Mouse (Mus musculus) kidney, adult 18-20 months (tissue): Measurements from ENCODE around the gene Tnfsf15.

Experiments used
- DNase-seq: peaks from one replicate; pipeline ENCODE4 v3.0.0; 2021

The Tnfsf15 gene

DNA sequence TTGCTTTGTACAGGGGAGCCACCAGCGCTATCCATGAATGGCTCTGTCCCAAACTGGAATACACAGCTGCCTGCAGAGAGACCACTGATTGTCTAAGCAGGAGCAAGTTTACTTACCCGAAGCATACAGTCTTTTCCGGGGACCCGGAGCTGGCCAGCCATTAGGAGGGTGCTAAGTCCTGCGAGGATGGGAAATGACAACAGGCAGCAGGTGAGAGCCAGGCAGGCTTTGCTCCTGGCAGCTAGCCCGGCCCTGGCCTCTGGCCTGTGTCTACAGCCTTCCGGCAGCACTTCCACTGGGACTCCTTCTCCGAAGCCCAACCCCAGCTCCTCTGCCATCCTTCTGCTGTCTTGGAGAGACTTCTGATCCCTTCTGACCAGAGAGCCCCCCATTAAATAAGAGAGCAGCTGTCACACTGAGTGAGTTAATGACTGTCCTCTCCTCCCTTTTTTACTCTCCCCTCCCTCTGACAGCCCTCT lies at the start of gene Tnfsf15:
Gene Tnfsf15, minus strand, starts transcription at position 421 of the 479 bp plus-strand sequence.
- DNase-seq = peak; percentile 90

DNA sequence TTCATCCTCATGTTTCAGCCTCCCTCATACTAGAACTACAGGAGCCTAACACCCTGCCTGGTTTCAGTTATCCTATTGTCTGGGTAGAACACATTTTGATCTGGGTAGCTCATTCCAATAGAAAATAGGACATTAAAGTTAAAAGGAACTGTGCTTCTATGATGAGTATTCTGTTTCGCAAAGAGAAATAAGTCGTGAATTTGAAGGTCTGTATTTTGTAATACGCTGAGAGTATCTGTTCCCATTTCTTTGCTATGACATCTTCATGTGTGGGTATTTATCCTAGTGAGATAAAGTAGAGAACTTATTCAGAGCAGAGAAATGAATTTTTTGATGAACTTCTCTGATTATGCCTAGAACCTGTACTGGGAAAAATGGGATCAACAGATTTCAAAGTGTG lies 47.4 kb upstream of the Tnfsf15 start:
- DNase-seq = no peak

DNA sequence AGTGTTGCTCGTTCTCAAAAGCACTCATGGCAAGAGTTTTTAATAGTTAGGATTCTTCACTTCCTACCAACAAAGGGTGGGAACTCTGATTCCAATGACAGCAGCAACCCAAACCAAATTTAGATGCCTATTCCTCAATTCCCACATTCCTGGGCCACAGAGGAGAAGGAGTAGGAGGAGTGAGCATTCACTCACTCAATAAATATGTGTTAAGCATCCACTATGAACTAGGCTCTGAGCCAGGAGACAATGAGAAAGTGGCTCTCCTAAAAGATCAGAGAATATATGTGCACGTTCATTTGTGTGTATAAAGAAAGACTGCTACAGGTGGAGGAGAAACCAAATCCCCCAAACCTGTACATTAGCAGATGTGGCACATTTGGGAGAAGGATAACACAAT lies 40.6 kb upstream of the Tnfsf15 start:
- DNase-seq = no peak

DNA sequence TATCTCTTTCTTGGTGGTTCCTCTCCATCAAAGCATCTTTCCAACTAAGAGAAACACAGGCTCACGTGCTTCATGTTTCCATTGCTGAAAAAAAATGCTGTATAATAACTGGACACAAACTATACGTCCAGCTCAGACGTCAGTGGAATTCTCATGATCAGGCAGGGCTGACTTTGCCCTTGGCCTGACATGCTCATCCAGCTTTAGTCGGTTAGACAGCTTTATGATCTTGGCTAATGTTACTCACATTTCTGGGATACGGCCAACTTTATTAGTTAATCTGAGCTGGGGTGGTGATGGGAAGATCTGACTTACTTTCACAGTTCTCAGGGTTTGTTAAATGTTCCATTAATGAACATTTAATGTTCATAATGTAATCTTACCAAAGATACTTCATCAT lies 38.9 kb upstream of the Tnfsf15 start:
- DNase-seq = no peak

DNA sequence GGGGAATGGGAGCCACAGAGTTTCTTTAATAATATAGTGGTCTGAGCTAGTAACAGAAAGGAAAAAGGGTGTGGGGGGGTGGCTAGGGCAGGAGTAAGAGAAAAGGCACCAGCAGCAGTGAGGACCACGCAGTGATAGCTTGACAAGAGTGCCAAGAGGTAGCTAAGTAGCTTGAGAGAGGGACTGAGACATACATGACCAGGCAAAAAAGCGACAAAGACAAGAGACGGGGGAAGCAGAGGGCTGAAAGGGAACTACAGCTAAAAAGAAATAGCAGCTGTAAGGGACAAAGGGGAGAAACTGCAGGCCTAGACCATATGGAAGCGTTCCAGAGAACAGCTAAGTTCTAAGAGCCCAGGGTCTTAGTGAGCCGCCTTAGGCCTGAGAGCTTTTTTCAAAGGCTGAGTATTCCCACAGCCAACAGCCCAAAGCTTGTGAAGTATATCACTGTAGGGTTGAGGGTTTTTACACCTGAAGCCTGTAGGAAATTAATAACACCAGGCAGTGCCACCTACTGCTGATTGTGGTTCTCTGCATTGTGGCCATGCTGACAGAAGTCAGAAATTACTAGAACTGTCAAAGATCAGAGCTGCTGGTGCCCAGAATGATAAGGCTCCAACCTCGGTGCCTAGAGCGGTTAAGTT lies 38.2 kb upstream of the Tnfsf15 start:
- peak; percentile 7 for DNase-seq

DNA sequence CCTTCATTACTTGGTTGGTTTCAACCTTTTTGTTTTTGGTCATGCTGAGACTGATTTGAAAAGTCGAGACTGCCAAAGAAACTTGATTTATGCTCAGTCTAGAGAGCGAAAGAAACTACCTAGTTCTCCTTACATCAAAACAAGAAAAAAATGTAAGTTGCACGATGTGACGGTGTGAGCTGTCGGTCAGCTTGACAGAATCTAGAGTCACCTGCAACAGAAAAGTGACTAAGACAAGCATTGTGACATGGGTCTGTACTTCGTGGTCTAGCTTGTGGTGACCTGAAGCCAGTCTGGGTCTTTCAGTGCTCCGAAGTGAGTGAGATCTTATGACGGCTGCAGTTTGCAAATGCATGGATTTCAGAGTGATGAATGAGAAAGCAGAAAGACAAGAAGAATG lies 32.3 kb upstream of the Tnfsf15 start:
- DNase-seq = no peak

DNA sequence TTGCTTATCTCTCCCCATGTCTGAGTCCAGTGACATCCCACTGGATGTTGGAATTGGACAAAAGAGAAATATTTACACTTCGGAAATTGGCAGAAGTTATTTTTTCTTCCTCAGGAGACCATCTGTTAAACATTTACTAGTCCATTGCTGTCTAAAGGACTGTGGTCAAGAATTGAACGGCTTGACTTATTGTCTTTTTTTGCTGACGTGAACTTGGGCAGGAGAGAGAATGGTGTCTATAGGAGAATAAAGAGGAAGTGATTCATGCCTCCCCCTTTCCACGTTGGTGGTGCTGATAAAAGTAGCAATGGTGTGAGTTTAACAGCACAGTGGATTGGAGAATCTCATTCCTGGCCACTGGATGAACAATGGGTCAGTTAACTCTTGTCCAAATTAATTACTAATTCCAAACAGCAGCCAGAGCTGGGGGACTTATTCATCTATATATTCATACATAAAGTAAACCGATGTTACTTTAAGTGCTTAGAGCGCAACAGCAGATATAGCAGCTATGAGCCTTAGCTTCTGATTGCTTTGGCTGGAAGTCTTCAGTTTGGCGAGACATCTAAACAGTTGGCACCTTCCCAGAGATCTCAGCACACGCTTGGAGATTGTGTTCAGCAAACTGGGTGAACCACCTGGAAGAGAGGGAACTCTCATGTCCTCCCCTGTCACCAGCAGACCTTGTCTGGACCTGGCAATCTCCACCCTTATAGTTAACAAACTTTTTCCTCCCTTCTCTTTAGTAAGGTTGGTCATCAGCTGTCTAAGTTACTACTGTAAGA lies 28.6 kb upstream of the Tnfsf15 start:
- DNase-seq = no peak

DNA sequence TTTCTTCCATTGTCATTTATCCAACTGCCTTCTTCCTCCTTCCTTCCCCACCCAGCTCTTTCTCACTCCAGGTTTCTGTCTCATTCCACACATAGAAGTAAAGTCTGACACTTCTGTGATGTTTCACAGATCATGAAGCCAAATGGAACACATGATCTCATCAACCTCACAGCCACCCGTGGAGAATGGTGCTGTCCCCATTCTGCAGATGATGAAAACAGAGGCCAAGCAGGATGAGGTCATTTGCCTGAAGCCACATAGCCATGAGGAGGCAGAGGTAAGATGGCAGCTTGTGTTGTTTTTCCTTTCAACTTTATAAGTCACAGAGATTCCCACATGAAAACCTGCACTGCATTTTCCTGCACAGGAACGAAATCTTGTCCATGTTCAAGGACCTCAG lies 27.6 kb upstream of the Tnfsf15 start:
- no peak for DNase-seq

DNA sequence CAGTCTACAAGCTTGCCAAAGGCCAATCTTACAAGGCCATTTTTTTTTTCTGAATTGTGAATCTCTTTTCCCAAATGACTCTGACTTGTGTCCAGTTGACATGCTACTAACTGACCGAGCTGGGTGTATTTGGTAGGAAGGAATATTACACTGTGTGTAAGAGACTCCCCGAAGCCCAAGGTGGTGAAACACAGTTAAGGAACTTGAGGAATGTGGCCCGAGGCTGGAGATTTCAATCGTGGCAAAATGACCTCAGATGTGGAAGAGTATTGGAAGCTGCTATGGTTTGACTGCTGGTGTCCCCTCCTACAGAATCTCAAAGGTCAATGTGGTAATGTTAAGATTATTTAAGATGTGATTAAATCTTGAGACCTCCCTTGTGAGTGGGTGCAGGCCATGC lies 26.4 kb upstream of the Tnfsf15 start:
- no peak for DNase-seq

DNA sequence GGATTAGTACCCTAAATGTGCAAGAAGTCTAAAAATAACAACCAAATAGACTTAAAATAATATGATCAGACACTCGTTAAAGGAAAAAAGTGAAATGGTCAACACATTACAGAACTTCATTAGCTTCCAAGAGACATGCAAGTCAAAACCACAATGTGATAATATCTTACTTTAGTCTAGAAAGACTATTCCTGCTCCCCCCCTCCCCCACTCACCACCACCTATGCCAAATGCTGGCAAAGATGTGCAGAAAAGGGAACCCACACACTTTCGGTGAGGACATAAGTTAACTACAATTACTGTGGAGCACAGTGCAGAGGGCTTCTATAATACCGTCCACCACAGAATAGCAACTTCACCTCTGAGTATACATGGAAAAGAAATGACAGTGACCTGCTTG lies 24.2 kb upstream of the Tnfsf15 start:
- no peak for DNase-seq

DNA sequence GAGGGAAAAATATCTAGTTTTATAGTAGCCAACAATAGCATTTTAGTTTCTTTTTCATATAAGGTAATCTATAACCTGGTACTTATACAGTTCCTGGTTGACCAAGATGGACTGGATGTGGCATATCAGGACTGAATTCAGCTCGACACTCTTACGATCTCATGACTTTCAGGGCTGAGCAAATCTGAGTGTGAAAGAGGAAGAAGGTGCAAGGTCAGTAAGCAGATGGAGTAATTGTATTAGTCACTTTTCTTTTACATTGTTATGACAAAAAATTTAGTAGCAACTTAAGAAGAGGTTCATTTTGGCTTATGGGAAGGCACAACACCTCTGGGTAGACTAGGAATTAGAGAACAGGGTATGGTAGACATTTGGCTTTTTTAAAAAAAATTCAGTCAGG lies 20.1 kb upstream of the Tnfsf15 start:
- no peak for DNase-seq

DNA sequence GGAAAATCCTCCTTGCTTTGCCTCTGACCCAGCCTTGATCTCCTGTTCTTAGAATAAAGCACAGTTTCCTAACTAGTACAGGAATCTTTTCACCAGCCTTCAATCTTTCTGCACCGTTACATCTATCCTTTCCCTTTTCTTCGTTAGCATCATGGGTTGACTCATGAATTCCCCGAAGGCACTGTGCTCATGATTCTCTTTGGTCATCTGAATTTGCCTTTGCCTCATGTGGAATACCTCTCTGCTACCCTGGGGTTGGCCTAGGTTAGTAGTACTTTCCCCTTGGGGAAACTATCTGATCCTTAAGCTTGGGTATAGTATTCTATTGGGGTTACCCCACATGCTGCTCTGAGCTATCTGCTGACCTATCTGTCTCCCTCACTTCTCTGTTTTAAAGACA lies 15.0 kb upstream of the Tnfsf15 start:
- no peak for DNase-seq

DNA sequence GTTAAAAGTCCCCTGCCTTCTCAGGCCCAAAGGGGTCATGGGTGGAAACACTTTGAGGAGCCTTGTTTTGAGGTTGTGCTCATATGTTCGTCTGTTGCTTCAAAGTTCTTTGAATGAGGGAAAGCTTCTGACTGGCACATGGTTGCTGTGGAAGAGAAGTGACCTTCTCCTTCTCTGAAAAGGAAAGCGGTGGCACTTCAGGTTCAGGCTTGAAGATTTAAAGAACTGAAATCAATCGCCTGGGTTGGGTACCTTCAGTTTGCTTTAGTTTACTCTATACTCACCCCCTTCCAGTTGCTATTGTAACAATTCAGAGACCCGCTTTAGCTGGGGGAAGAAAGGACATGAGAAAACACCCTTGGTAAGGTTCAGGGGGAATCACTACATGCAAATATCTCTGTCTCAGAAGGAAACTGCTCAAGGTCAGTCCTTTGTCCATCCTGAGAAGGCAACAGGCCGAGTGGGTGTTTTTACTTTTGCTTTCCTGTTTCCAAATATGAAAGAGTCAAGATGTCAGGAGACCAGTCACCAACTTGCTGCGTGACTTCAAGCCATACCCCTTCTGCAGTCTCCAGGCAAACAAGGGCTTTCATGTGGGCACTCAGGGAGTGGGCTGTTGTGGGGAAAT lies 12.7 kb upstream of the Tnfsf15 start:
- no peak for DNase-seq

DNA sequence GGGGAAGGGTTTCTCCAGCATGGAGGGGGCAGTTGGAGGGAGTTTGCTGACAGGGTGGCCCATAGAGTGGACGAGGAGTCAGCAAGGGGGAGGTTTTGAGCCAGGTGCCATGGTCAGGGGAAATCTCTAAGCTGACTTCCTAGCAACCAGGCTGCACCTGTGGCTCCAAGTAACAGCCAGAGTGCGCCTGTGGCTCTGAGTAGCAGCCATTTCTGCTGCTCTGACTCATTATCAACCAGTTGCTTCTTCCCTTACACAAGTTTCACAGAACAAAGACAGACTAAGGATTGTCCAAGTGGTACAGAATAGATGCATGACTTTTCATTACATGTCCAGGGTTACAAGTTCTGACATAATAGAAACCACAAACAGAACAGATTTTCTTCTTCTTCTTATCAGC lies 11.2 kb upstream of the Tnfsf15 start:
- DNase-seq = no peak

DNA sequence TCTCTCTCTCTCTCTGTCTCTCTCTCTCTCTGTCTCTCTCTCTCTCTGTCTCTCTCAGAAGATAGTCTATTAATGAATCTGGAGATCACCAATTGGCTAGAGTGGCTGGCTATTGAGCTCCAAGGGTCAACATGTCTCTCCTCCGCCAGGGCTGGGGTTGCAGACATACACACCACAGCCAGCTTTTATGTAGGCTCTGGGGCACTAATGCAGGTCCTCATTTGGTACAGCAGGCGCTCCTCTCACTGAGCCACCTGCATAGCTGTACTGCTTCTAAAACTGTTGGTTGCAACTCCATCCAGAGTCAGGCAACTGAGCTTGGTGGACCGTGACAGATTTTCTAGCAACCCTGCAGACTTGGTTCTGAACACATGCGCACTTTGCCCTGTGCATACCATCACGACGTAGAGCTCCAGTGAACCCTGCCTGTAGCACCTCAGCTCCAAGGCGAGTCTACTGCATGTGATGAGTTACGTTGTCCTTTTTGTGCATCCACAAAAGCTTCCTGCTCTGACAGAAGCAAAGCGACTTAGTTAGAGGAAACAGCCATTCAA lies 9.6 kb upstream of the Tnfsf15 start:
- peak; percentile 58 for DNase-seq

DNA sequence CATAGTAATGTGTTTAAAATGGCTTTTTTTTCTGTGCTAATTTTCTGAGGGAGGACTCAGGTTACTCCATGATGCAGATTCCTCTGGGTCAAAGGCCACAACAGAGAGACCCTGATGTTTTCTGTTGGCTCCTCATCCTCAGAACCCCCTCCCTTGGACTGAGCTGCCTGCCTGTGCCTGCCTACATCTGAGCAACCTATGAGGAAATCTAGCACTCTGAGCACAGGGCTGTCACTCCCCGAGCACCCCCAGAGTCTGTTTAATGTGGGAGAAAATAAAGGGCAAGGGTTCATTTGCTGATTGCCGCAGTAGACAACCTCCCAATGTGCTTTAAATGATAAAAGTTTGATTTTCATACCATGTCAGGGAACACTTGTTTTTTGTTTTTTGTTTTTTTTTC lies 8.9 kb upstream of the Tnfsf15 start:
- no peak for DNase-seq

DNA sequence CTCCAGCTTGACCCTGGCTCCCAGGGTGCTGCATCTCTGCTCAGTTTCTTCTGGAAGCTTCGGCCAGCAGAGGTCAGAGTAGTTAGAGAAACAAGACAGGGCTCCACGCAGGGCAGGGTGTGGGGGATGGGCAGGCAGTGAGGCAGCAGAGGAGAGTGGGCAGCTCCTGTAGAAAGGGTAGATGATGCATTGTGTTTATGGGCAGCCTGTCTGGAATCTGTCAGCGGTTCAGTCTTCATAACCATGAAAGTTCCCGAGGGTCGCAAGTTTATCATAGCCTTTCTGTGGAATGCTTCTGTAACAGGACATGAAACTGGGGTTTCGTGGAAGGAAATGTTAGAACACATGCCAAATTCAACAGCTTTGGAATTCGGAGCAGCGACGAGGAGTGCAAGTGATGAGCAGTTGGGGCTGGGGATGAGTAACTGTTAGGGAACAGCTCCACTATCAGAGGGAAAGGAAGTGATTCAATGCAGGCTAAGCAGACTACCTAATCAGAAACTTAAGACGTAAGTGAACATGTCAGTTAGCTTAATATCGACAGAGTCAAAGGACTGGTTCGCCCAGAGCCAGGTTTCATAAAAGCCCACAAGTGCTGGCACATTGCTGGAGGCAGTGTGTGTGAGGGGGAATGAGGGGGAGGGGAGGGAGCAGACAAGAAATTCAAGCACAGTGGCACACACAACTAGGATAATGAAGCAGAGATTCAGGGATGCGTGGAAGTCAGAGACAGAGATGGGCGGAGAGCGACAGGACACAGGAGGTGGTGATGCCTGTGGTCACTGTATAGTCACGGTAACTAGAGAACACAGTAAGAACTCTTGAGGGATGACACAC lies 8.0 kb upstream of the Tnfsf15 start:
- DNase-seq = peak; percentile 60

DNA sequence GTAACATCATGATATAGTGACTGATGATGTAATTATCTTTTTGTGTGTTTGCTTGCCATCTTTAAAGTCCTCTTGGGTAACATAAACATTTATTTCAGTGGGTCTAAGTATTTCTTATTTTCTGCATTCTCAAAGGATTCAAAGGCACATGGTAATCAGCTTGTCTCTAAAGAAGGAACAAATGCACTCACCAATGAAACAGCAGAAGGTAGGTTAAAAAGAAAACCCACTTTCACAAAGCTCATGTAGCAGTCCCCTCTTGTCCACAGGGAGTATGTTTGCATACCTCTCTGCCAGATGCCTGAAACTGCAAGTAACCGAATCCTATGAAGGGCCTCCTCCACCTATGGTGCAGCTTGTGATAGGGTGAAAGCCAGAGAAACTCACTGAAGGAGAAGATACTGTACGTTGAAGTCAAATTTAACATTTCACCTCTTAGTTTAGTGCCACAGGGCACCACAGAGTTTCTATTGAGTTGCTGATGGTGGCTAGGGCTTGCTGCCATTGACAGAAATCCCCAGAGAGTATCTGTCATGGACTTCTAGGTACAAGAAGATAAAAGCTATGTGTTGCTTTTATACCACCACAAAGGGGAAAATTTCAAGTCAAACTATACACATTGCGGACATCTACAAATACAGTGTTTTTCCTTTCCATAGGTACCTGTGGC lies 3.3 kb upstream of the Tnfsf15 start:
- DNase-seq = no peak

DNA sequence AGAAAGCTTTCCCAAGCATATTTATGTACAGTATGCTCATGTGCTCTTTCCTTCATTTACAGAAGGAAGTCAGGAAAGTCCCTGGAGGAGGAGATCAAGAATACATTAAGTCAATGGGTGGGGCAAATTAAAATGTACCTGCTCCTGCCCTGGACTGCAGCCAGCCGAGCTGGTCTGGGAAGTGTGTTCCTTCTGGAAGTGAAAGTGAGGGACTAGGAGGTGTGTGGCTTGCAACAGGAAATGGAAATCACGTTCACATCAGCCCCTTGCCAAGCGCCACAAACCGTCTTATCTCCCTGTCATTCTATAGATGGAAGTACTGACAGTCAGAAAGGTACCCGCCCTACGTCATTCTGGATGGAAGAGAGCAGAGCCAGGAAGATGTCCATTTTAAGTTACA lies 358 bp upstream of the Tnfsf15 start:
- peak; percentile 74 for DNase-seq

DNA sequence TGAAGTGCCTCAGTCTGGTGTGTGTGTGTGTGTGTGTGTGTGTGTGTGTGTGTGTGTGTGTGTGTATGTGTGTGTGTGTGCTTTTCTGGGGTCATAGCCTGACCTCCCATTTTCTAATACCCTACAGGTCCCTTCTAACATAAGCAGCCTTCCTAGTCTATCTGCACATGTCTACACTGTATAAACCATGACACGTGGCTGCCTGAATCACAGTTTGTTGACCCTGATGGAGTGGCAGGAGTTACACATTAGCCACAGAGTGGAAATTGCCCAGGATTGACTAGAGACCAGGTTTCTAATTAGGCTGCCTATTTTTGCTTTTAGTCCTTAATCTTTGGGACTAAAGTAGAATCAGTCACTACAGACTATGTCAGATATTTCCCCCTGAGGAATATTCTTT lies 1.3 kb downstream of the Tnfsf15 start:
- DNase-seq = peak; percentile 74

DNA sequence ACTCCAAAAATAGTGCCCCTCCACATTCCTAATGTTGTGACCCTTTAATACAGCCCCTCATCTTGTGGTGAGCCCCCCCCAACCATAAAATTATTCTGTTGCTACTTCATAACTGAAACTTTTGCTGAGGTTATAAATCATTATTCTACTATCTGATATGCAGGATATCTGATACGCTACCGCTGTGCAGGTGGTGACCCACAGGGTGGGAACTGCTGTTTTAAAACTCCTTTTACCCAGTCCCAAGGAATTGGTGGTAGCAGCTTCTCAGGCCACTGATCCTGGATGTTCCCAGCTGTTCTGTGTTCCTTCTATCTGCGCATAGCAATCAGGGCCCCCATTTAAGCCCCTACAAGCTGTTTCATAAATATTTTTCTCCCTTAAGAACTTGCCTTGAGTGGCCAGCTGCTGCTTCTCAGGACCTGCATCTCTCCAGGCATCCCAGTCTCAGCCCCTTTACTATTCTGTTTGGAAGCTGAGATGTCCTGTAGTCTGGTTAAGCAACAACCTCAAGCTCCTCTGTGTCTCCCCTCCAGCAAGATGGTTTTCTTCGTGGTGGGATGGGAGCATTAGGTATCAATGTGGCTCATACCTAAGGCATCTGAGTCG lies 2.0 kb downstream of the Tnfsf15 start:
- peak; percentile 13 for DNase-seq

DNA sequence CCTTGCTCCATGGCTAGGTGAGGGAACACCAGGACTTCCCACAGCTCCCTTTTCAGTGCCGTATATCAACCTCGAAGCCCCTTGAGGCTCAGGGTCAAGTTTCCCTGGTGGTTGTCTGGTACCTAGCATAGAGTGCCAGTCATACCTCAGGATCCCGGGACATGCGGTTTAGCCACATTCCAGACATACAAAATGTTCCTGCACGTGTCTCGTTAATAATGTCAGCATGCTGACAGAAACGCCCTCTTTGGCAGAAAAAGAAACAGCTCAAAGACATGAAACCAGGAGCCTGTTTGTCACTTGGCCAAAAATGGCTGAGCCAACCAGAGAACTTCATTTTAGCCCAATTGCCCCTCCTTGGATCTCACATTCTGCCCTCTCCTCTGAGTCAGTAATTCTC lies 2.8 kb downstream of the Tnfsf15 start:
- DNase-seq = peak; percentile 54
